Mouse (Mus musculus): ENCODE data around the gene Abhd4. TPM values are rescaled to one million over a fixed set of nuclear protein-coding genes. Genes with fewer than 3 reads are reported as not detected.

The Abhd4 gene
- polyA plus RNA-seq, 1 experiment from 2014 or later = 72.4 TPM

GRCm38 (mm10) chr14:54232143-54232542 is 21.8 kb upstream of the Abhd4 start:
- Histone ChIP-seq H3K9ac (peak overlapping the region; percentile 4; the same call in 1 of the 2 replicates), H3K9me3 (no peaks in the 10 kb centered on the region), H3K27me3 (no peaks in the 10 kb centered on the region), H3K4me3 (no peak overlapping the region), H3K4me1 (replicated peaks) (peaks cover 62% of the 10 kb centered on the region), H3K4me2 (peak overlapping the region; percentile 4; the same call in 1 of the 2 replicates), H3K36me3 (peaks cover 11% of the 10 kb centered on the region), H3K27ac (replicated peaks) (peak overlapping the region; percentile 64)
- WGBS = 39% methylated on average over 9 of the region's 9 CpGs
- no peak for ATAC-seq (ENCODE audit: low read depth)

- WGBS = 21% methylated on average over 9 of the region's 9 CpGs
- Histone ChIP-seq H3K27ac (replicated peaks) (peak overlapping the region; percentile 75), H3K4me1 (replicated peaks) (peaks cover 62% of the 10 kb centered on the region), H3K4me3 (no peak overlapping the region), H3K9me3 (no peaks in the 10 kb centered on the region), H3K9ac (0 out of 2 replicates have a peak overlapping the region, but pooled peaks have one; percentile 41), H3K36me3 (peaks cover 11% of the 10 kb centered on the region), H3K4me2 (peak overlapping the region; percentile 7), H3K27me3 (no peaks in the 10 kb centered on the region)
- no peak for ATAC-seq (ENCODE audit: low read depth)
These were observed 21.0 kb upstream of the Abhd4 start for GRCm38 (mm10) chr14:54232811-54233558.

GRCm38 (mm10) chr14:54233559-54234143 is 20.3 kb upstream of the Abhd4 start:
- WGBS = 69% methylated on average over 16 of the region's 16 CpGs
- H3K27me3 ChIP-seq = no peaks in the 10 kb centered on the region
- H3K9me3 ChIP-seq = no peaks in the 10 kb centered on the region
- 0 out of 2 replicates have a peak overlapping the region, but pooled peaks have one; percentile 41 for H3K9ac ChIP-seq
- no peak for ATAC-seq (ENCODE audit: low read depth)
- H3K27ac ChIP-seq (replicated peaks) = peak overlapping the region; percentile 75
- H3K4me1 ChIP-seq (replicated peaks) = peaks cover 56% of the 10 kb centered on the region
- H3K4me2 ChIP-seq = no peak overlapping the region
- H3K4me3 ChIP-seq = no peak overlapping the region
- peaks cover 11% of the 10 kb centered on the region for H3K36me3 ChIP-seq

GRCm38 (mm10) chr14:54234231-54235040 is 19.6 kb upstream of the Abhd4 start:
- H3K27ac ChIP-seq (replicated peaks) = peak overlapping the region; percentile 75
- peak overlapping the region; percentile 5 for H3K9ac ChIP-seq
- ATAC-seq (ENCODE audit: low read depth) = no peak
- H3K27me3 ChIP-seq = no peaks in the 10 kb centered on the region
- H3K4me2 ChIP-seq = no peak overlapping the region
- H3K4me1 ChIP-seq (replicated peaks) = peaks cover 48% of the 10 kb centered on the region
- no peak overlapping the region for H3K4me3 ChIP-seq
- 61% methylated on average over 20 of the region's 20 CpGs for WGBS
- no peaks in the 10 kb centered on the region for H3K9me3 ChIP-seq
- peaks cover 11% of the 10 kb centered on the region for H3K36me3 ChIP-seq

GRCm38 (mm10) chr14:54235825-54236540 is 18.0 kb upstream of the Abhd4 start:
- Histone ChIP-seq H3K36me3 (peaks cover 24% of the 10 kb centered on the region), H3K4me2 (no peak overlapping the region), H3K4me1 (replicated peaks) (peaks cover 48% of the 10 kb centered on the region), H3K27me3 (no peaks in the 10 kb centered on the region), H3K9ac (no peak overlapping the region), H3K4me3 (no peak overlapping the region), H3K9me3 (no peaks in the 10 kb centered on the region), H3K27ac (replicated peaks) (no peak overlapping the region)
- WGBS = 87% methylated on average over 5 of the region's 5 CpGs
- ATAC-seq (ENCODE audit: low read depth) = no peak

GRCm38 (mm10) chr14:54236881-54237280 is 17.1 kb upstream of the Abhd4 start:
- WGBS = 91% methylated on average over 5 of the region's 5 CpGs
- H3K4me3 ChIP-seq = no peak overlapping the region
- no peak overlapping the region for H3K27ac ChIP-seq (replicated peaks)
- no peak overlapping the region for H3K4me2 ChIP-seq
- peaks cover 40% of the 10 kb centered on the region for H3K4me1 ChIP-seq (replicated peaks)
- H3K9me3 ChIP-seq = no peaks in the 10 kb centered on the region; the same call in 1 of the 2 replicates
- no peaks in the 10 kb centered on the region for H3K27me3 ChIP-seq
- H3K36me3 ChIP-seq = peaks cover 33% of the 10 kb centered on the region
- H3K9ac ChIP-seq = no peak overlapping the region
- no peak for ATAC-seq (ENCODE audit: low read depth)

- Histone ChIP-seq H3K27me3 (no peaks in the 10 kb centered on the region), H3K36me3 (peaks cover 42% of the 10 kb centered on the region), H3K9me3 (no peaks in the 10 kb centered on the region; the same call in 1 of the 2 replicates), H3K4me1 (replicated peaks) (peaks cover 29% of the 10 kb centered on the region), H3K9ac (no peak overlapping the region), H3K4me2 (no peak overlapping the region), H3K27ac (replicated peaks) (no peak overlapping the region), H3K4me3 (no peak overlapping the region)
- 19% methylated on average over 7 of the region's 7 CpGs for WGBS
- peak; percentile 54; the same call in 1 of the 2 replicates for ATAC-seq (ENCODE audit: low read depth)
These were observed 14.8 kb upstream of the Abhd4 start for GRCm38 (mm10) chr14:54239002-54239736.

- no peak overlapping the region for H3K4me2 ChIP-seq
- WGBS = 82% methylated on average over 5 of the region's 5 CpGs
- ATAC-seq (ENCODE audit: low read depth) = no peak
- H3K9me3 ChIP-seq = no peaks in the 10 kb centered on the region; the same call in 1 of the 2 replicates
- peaks cover 31% of the 10 kb centered on the region for H3K36me3 ChIP-seq
- no peak overlapping the region for H3K27ac ChIP-seq (replicated peaks)
- H3K27me3 ChIP-seq = no peaks in the 10 kb centered on the region
- no peak overlapping the region for H3K9ac ChIP-seq
- peaks cover 18% of the 10 kb centered on the region for H3K4me1 ChIP-seq (replicated peaks)
- no peak overlapping the region for H3K4me3 ChIP-seq
These were observed 13.4 kb upstream of the Abhd4 start for GRCm38 (mm10) chr14:54240542-54240941.

GRCm38 (mm10) chr14:54244183-54244582 is 9.8 kb upstream of the Abhd4 start:
- WGBS = 11% methylated on average over 3 of the region's 3 CpGs
- H3K4me2 ChIP-seq = no peak overlapping the region
- 0 out of 2 replicates have a peak overlapping the region, but pooled peaks have one; percentile 12 for H3K9ac ChIP-seq
- peaks cover 49% of the 10 kb centered on the region for H3K36me3 ChIP-seq
- peak; percentile 80 for ATAC-seq (ENCODE audit: low read depth)
- H3K4me3 ChIP-seq = no peak overlapping the region
- peak overlapping the region; percentile 76 for H3K27ac ChIP-seq (replicated peaks)
- no peaks in the 10 kb centered on the region for H3K27me3 ChIP-seq
- H3K9me3 ChIP-seq = no peaks in the 10 kb centered on the region; the same call in 1 of the 2 replicates
- peaks cover 27% of the 10 kb centered on the region for H3K4me1 ChIP-seq (replicated peaks)

GRCm38 (mm10) chr14:54246232-54246631 is 7.8 kb upstream of the Abhd4 start:
- H3K36me3 ChIP-seq = peaks cover 34% of the 10 kb centered on the region
- WGBS = 90% methylated on average over 3 of the region's 3 CpGs
- no peak overlapping the region for H3K9ac ChIP-seq
- no peak overlapping the region for H3K4me2 ChIP-seq
- H3K27ac ChIP-seq (replicated peaks) = no peak overlapping the region
- no peaks in the 10 kb centered on the region for H3K27me3 ChIP-seq
- H3K4me1 ChIP-seq (replicated peaks) = peaks cover 43% of the 10 kb centered on the region
- no peak for ATAC-seq (ENCODE audit: low read depth)
- H3K9me3 ChIP-seq = no peaks in the 10 kb centered on the region; the same call in 1 of the 2 replicates
- H3K4me3 ChIP-seq = no peak overlapping the region

GRCm38 (mm10) chr14:54249326-54249725 is 4.7 kb upstream of the Abhd4 start:
- Histone ChIP-seq H3K4me2 (no peak overlapping the region), H3K9me3 (no peaks in the 10 kb centered on the region), H3K4me1 (replicated peaks) (peaks cover 52% of the 10 kb centered on the region), H3K36me3 (peaks cover 19% of the 10 kb centered on the region), H3K27me3 (no peaks in the 10 kb centered on the region), H3K27ac (replicated peaks) (no peak overlapping the region), H3K4me3 (no peak overlapping the region), H3K9ac (no peak overlapping the region)
- no peak for ATAC-seq (ENCODE audit: low read depth)
- WGBS = 49% methylated on average over 9 of the region's 9 CpGs

All from neural tube, embryonic 13.5 days (tissue).